Mouse (Mus musculus): Measurements from ENCODE around the gene Mtx2. TPM values are rescaled to one million over a fixed set of nuclear protein-coding genes. Genes with fewer than 3 reads are reported as not detected.

Mtx2 gene
- total and polyA plus RNA-seq, 3 experiments = 56.4 to 186 (median 111) TPM

DNA sequence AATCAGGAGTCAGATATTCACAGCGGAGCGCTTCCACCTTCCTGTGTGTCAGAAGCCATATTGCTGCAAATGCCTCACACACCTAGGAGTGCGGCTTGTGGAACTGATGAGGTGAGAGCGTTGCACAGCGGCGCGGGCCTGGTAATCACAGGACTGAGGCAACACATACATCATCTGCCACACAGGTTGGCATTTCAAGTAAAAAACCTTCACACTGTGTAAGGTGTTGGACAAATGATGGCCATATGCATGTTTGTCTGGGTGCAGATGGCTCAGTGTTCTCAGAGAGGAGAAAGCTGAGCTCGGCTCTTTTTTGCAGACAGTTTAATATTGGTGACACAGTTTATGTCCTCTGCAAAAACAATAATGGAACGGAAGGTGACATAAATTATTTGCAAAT is 58.8 kb downstream of the Mtx2 start:
- no peak for TF ChIP-seq GABPA (IDR thresholded peaks at IDR 0.05; ENCODE audit: insufficient replicate concordance, low read depth, low read length)
- TF ChIP-seq MAFK (IDR thresholded peaks at IDR 0.05; ENCODE audit: insufficient replicate concordance, low read length) = peak; percentile 50; the same call in 1 of the 2 replicates
- Histone ChIP-seq H3K27ac (ENCODE audit: insufficient read depth, low read depth) (no peak overlapping the region), H3K4me1 (ENCODE audit: control insufficient read depth in 1 of 2, insufficient read depth in 2 of 2) (peaks cover 0 to 4% of the 10 kb centered on the region in 2 experiments; a peak in 1 of 4 replicates), H3K79me2 (replicated peaks; ENCODE audit: control insufficient read depth, extremely low read depth, insufficient read depth, poor library complexity, severe bottlenecking) (no peaks in the 10 kb centered on the region), H3K27me3 (replicated peaks) (no peaks in the 10 kb centered on the region), H3K9ac (ENCODE audit: insufficient read depth, low read depth) (no peak overlapping the region), H3K4me2 (ENCODE audit: insufficient read depth, low read depth, poor library complexity, severe bottlenecking) (no peak overlapping the region), H3K4me3 (replicated peaks in 1 of 3; ENCODE audit: low read depth in 2 of 3, low read length in 2 of 3, poor library complexity in 1 of 3) (no peak overlapping the region), H3K9me3 (replicated peaks; ENCODE audit: low read length) (no peaks in the 10 kb centered on the region), H3K36me3 (replicated peaks in 1 of 2; ENCODE audit: control insufficient read depth in 1 of 2, insufficient read depth in 1 of 2, low read length in 1 of 2) (peaks cover 0 to 18% of the 10 kb centered on the region in 2 experiments)
- no peak for DNase-seq (ENCODE audit: extremely low read depth)
- dilution Hi-C loops (cut with MboI; ENCODE audit: extremely low pct_ligation_motif_present, extremely low pct_unique_long_range_greater_than_20kb, low sequenced_read_pairs) (no loop called here), in situ Hi-C loops (cut with MboI; ENCODE audit: low pct_ligation_motif_present, low pct_unique_long_range_greater_than_20kb, low sequenced_read_pairs) (no loop called here)

DNA sequence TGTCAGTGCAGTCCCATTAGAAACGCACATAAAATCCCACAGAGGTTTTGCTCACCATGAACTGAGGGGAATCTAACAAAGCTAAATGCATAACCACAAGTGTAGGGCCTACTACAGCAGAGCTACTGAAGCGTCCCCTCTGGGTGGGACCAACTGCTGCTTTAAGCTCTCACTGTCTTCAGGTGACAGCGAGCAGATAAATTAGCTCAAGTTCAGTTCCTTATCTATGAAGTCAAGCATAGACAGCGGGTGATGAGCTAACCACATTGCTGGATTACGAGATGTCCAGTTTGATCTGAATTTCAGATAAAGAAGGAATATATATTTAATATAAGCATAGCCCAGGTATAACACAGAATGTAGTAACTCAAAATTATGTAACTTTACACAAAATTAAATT is 66.3 kb downstream of the Mtx2 start:
- no peaks in the 10 kb centered on the region for H3K4me1 ChIP-seq (ENCODE audit: control insufficient read depth in 1 of 2, insufficient read depth in 2 of 2)
- no peaks in the 10 kb centered on the region for H3K79me2 ChIP-seq (replicated peaks; ENCODE audit: control insufficient read depth, extremely low read depth, insufficient read depth, poor library complexity, severe bottlenecking)

DNA sequence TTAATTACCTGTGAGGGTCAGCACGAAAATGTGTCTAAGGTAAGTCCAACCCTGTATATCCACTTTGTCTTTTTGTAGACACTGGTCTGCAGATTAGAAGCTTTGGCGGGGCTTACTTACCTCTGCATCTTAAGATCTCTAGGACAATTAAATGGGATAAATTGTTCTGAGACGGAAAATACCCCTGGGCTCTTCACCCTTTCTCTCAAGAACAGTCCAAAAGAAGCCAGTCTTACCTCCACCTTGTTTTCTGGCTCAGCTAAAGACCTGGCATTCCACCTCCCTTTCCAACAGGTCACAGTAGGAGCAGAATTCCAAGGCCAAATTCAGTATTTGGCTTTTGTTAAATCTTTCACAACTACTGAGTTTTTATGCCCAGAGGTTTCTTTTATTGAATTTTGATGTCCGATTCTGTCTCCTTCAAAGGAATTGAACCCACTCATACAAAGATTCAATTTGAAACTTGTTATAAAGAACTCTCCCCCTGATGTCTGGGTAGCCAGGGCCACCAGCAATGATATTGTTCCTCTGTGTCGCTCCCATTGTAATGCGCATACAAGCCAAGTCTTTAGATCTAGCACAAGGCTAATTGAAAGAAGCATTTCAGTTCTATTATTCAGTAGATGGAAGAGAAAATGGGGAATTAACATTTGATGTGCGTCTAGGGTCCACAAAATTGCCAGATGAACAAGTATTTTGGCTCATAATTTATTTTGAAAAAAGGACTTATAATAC is 67.4 kb downstream of the Mtx2 start:
- Histone ChIP-seq H3K9ac (ENCODE audit: insufficient read depth, low read depth) (no peak overlapping the region), H3K4me3 (replicated peaks in 1 of 3; ENCODE audit: low read depth in 2 of 3, low read length in 2 of 3, poor library complexity in 1 of 3) (no peak overlapping the region), H3K79me2 (replicated peaks; ENCODE audit: control insufficient read depth, extremely low read depth, insufficient read depth, poor library complexity, severe bottlenecking) (no peaks in the 10 kb centered on the region), H3K4me1 (ENCODE audit: control insufficient read depth in 1 of 2, insufficient read depth in 2 of 2) (no peaks in the 10 kb centered on the region), H3K27ac (ENCODE audit: insufficient read depth, low read depth) (no peak overlapping the region), H3K4me2 (ENCODE audit: insufficient read depth, low read depth, poor library complexity, severe bottlenecking) (no peak overlapping the region), H3K27me3 (replicated peaks) (no peaks in the 10 kb centered on the region), H3K36me3 (replicated peaks in 1 of 2; ENCODE audit: control insufficient read depth in 1 of 2, insufficient read depth in 1 of 2, low read length in 1 of 2) (no peaks in the 10 kb centered on the region), H3K9me3 (replicated peaks; ENCODE audit: low read length) (peaks cover 2% of the 10 kb centered on the region)
- dilution Hi-C loops (cut with MboI; ENCODE audit: extremely low pct_ligation_motif_present, extremely low pct_unique_long_range_greater_than_20kb, low sequenced_read_pairs) = no loop called here
- TF ChIP-seq CTCF (conservative IDR thresholded peaks at IDR 0.05 in 1 of 2, IDR thresholded peaks at IDR 0.05 in 1 of 2; ENCODE audit: low read depth in 2 of 2, low read length in 2 of 2) (no peak), USF1 (IDR thresholded peaks at IDR 0.05; ENCODE audit: low read depth, low read length) (no peak), TBP (conservative IDR thresholded peaks at IDR 0.05; ENCODE audit: low read depth, low read length) (no peak), KAT2A (IDR thresholded peaks at IDR 0.05; ENCODE audit: insufficient replicate concordance, low read length) (no peak), MEF2A (IDR thresholded peaks at IDR 0.05; ENCODE audit: borderline replicate concordance, low read depth, low read length) (no peak), EP300 (IDR thresholded peaks at IDR 0.05; ENCODE audit: low read length) (no peak), GABPA (IDR thresholded peaks at IDR 0.05; ENCODE audit: insufficient replicate concordance, low read depth, low read length) (no peak), HCFC1 (IDR thresholded peaks at IDR 0.05; ENCODE audit: low read depth, low read length) (no peak), ZKSCAN1 (IDR thresholded peaks at IDR 0.05; ENCODE audit: borderline replicate concordance, low read depth, low read length) (no peak)
- in situ Hi-C loops (cut with MboI; ENCODE audit: low pct_ligation_motif_present, low pct_unique_long_range_greater_than_20kb, low sequenced_read_pairs) = no loop called here
- DNase-seq (ENCODE audit: extremely low read depth) = no peak

More for the DNA sequence above, 66.3 kb downstream of the Mtx2 start:
- no peak overlapping the region for H3K4me2 ChIP-seq (ENCODE audit: insufficient read depth, low read depth, poor library complexity, severe bottlenecking)
- H3K9me3 ChIP-seq (replicated peaks; ENCODE audit: low read length) = peaks cover 2% of the 10 kb centered on the region
- no peaks in the 10 kb centered on the region for H3K27me3 ChIP-seq (replicated peaks)
- H3K36me3 ChIP-seq (replicated peaks in 1 of 2; ENCODE audit: control insufficient read depth in 1 of 2, insufficient read depth in 1 of 2, low read length in 1 of 2) = peaks cover 0 to 2% of the 10 kb centered on the region in 2 experiments
- TF ChIP-seq MXI1 (IDR thresholded peaks at IDR 0.05; ENCODE audit: low read depth, low read length) = no peak
- TF ChIP-seq SMC3 (IDR thresholded peaks at IDR 0.05; ENCODE audit: low read depth, low read length) = no peak
- TF ChIP-seq MYC (IDR thresholded peaks at IDR 0.05; ENCODE audit: low read depth, low read length) = no peak
- no peak for TF ChIP-seq RCOR1 (conservative IDR thresholded peaks at IDR 0.05; ENCODE audit: low read depth, low read length)
- no peak for TF ChIP-seq USF2 (conservative IDR thresholded peaks at IDR 0.05; ENCODE audit: low read depth, low read length)
- TF ChIP-seq CHD2 (IDR thresholded peaks at IDR 0.05; ENCODE audit: low read length) = no peak
- TF ChIP-seq ZC3H11A (IDR thresholded peaks at IDR 0.05; ENCODE audit: low read depth, low read length) = no peak
- TF ChIP-seq ETS1 (conservative IDR thresholded peaks at IDR 0.05; ENCODE audit: low read depth, low read length) = no peak
- H3K4me3 ChIP-seq (replicated peaks in 1 of 3; ENCODE audit: low read depth in 2 of 3, low read length in 2 of 3, poor library complexity in 1 of 3) = no peak overlapping the region
- dilution Hi-C loops (cut with MboI; ENCODE audit: extremely low pct_ligation_motif_present, extremely low pct_unique_long_range_greater_than_20kb, low sequenced_read_pairs) (no loop called here), in situ Hi-C loops (cut with MboI; ENCODE audit: low pct_ligation_motif_present, low pct_unique_long_range_greater_than_20kb, low sequenced_read_pairs) (no loop called here)
- no peak overlapping the region for H3K27ac ChIP-seq (ENCODE audit: insufficient read depth, low read depth)
- DNase-seq (ENCODE audit: extremely low read depth) = no peak
- no peak overlapping the region for H3K9ac ChIP-seq (ENCODE audit: insufficient read depth, low read depth)
